14 mouse cellular contexts compared by ENCODE assay signal in genomic region chr14:96794806-96795205, GRCm38 (mm10).
"Had no signal": no experiment of that assay in that cellular context is flagged by ENCODE, and none has a peak within 500 bp of the region (broad histone marks: within the 10 kb centered on the region; RNA-seq: fewer than 3 reads in every experiment).

No protein-coding gene starts in this region.

- H3K27ac ChIP-seq: kidney, postnatal 0 days; left cerebral cortex, adult 2 months; liver, embryonic 13.5 days; neural tube, embryonic 13.5 days had no signal

- H3K9ac ChIP-seq: liver, embryonic 13.5 days; neural tube, embryonic 13.5 days had no signal

- H3K4me1 ChIP-seq: liver, embryonic 13.5 days; neural tube, embryonic 13.5 days had no signal

- H3K4me3 ChIP-seq: left cerebral cortex, adult 2 months; liver, embryonic 13.5 days; neural tube, embryonic 13.5 days had no signal

- DNase-seq: kidney, adult 2 months; kidney, postnatal 25 days; layer of hippocampus, postnatal 36 days; liver, embryonic 13.5 days; lung, adult 2 months; lung, postnatal 14 days; lung, postnatal 4 days; midbrain, embryonic 14.5 days; retina, postnatal 1 day; thymus, postnatal 25 days had no signal

- H3K36me3 ChIP-seq: liver, embryonic 13.5 days; neural tube, embryonic 13.5 days had no signal

- ATAC-seq: intestine, postnatal 0 days had no signal

- H3K9me3 ChIP-seq: liver, embryonic 13.5 days; neural tube, embryonic 13.5 days had no signal

- H3K27me3 ChIP-seq: liver, embryonic 13.5 days; neural tube, embryonic 13.5 days had no signal

- H3K4me2 ChIP-seq: liver, embryonic 13.5 days; neural tube, embryonic 13.5 days had no signal
